Mouse (Mus musculus) stomach, embryonic 14.5 days (tissue): ENCODE results near the gene Izumo1. TPM values are rescaled to one million over a fixed set of nuclear protein-coding genes. Genes with fewer than 3 reads are reported as not detected.
"Not testable (repeated sequence)": the region's sequence is repeated elsewhere in the genome, so short reads cannot be mapped to it uniquely, and the experiment has no call there.

Experiments used
- ATAC-seq: fragments of 200-750 bp; cut with Nextera tagmentation; 2 replicates; pipeline ENCODE4 v1.8.0; 2017; ENCODE audit warnings: low read depth, moderate TSS enrichment; ENCODE audit not compliant: insufficient number of reproducible peaks, insufficient read depth, low FRiP score
- H3K27ac ChIP-seq: fragments of 300-500 bp; sonication (generic); 2 replicates; pipeline ENCODE4 v1.5.1; 2014; ENCODE audit warnings: mild to moderate bottlenecking, low read length, moderate library complexity, mixed read lengths
- H3K27me3 ChIP-seq: fragments of 300-500 bp; sonication (generic); 2 replicates; pipeline ENCODE4 v1.6.1; 2014; ENCODE audit warnings: low read length, control low read depth, mixed read lengths; ENCODE audit not compliant: control insufficient read depth, insufficient read depth
- H3K36me3 ChIP-seq: fragments of 300-500 bp; sonication (generic); 2 replicates; pipeline ENCODE4 v1.6.1; 2014; ENCODE audit warnings: mild to moderate bottlenecking, control low read depth, low read length, moderate library complexity, mixed read lengths; ENCODE audit not compliant: control insufficient read depth, insufficient read depth
- H3K4me1 ChIP-seq: fragments of 300-500 bp; sonication (generic); 2 replicates; pipeline ENCODE4 v1.6.1; 2014; ENCODE audit warnings: low read length, control low read depth, mixed read lengths; ENCODE audit not compliant: control insufficient read depth, insufficient read depth
- H3K4me2 ChIP-seq: fragments of 300-500 bp; sonication (generic); replicated peaks from 2 replicates; pipeline ENCODE4 v1.6.1; 2014; ENCODE audit warnings: low read depth, low read length, control low read depth
- H3K4me3 ChIP-seq: fragments of 300-500 bp; sonication (generic); 2 replicates; pipeline ENCODE4 v1.5.1; 2014; ENCODE audit warnings: low read depth, low read length, control low read depth
- H3K9ac ChIP-seq: fragments of 300-500 bp; sonication (generic); replicated peaks from 2 replicates; pipeline ENCODE4 v1.6.1; 2014; ENCODE audit warnings: low read depth, mild to moderate bottlenecking, control low read depth, low read length, moderate library complexity, mixed read lengths
- H3K9me3 ChIP-seq: fragments of 300-500 bp; sonication (generic); 2 replicates; pipeline ENCODE4 v1.6.1; 2016; ENCODE audit warnings: low read depth, low read length, control low read depth; ENCODE audit not compliant: control insufficient read depth
- WGBS: fragments of 180-500 bp; shearing (Covaris S2); extraction: QIAGEN DNeasy Blood & Tissue Kit; methylation state at CpG from one replicate; pipeline ENCODE4 v1.1.7; 2014; 5-methylcytosine and 5-hydroxymethylcytosine counted together
- polyA plus RNA-seq: library from polyadenylated mRNA; unstranded; fragments of >200 nt; fragmentation: Nextera tagmentation; extraction: Ambion mirVana; gene quantifications from 2 replicates; pipeline ENCODE4 v1.2.1, GENCODE M21; 2014

Gene Izumo1
- polyA plus RNA-seq, 1 experiment from 2014 or later: 0.23 TPM

GRCm38 (mm10) chr7:45642503-45643255, 21.1 kb downstream of the Izumo1 start:
- no peaks in the 10 kb centered on the region for H3K36me3 ChIP-seq
- ATAC-seq: no peak
- peak overlapping the region; percentile 43 for H3K4me3 ChIP-seq
- no peaks in the 10 kb centered on the region for H3K27me3 ChIP-seq
- H3K4me1 ChIP-seq: peaks cover 46% of the 10 kb centered on the region
- H3K27ac ChIP-seq: peak overlapping the region; percentile 92
- 31% methylated on average over 16 of the region's 16 CpGs for WGBS
- no peaks in the 10 kb centered on the region for H3K9me3 ChIP-seq
- H3K9ac ChIP-seq: peak overlapping the region; percentile 63
- H3K4me2 ChIP-seq: peak overlapping the region; percentile 84

GRCm38 (mm10) chr7:45643441-45644178, 22.0 kb downstream of the Izumo1 start:
- Histone ChIP-seq H3K4me1 (peaks cover 39% of the 10 kb centered on the region), H3K4me3 (peak overlapping the region; percentile 43), H3K27ac (peak overlapping the region; percentile 92), H3K9me3 (no peaks in the 10 kb centered on the region), H3K27me3 (no peaks in the 10 kb centered on the region), H3K4me2 (peak overlapping the region; percentile 84), H3K36me3 (no peaks in the 10 kb centered on the region), H3K9ac (peak overlapping the region; percentile 63)
- ATAC-seq: peak; percentile 91
- WGBS: 4% methylated on average over 28 of the region's 28 CpGs

- ATAC-seq: 0 out of 2 replicates have a peak, but pooled peaks have one; percentile 5
- 6% methylated on average over 18 of the region's 18 CpGs for WGBS
- no peak overlapping the region for H3K9ac ChIP-seq
- H3K9me3 ChIP-seq: no peaks in the 10 kb centered on the region
- no peaks in the 10 kb centered on the region for H3K36me3 ChIP-seq
- H3K27ac ChIP-seq: peak overlapping the region; percentile 66; the same call in 1 of the 2 replicates
- no peaks in the 10 kb centered on the region for H3K27me3 ChIP-seq
- peak overlapping the region; percentile 84 for H3K4me2 ChIP-seq
- H3K4me3 ChIP-seq: peak overlapping the region; percentile 28
- H3K4me1 ChIP-seq: peaks cover 39% of the 10 kb centered on the region
Observed at GRCm38 (mm10) chr7:45644183-45644582, 22.6 kb downstream of the Izumo1 start.

GRCm38 (mm10) chr7:45644872-45645590, 23.4 kb downstream of the Izumo1 start:
- Histone ChIP-seq H3K4me1 (peaks cover 37% of the 10 kb centered on the region), H3K9me3 (no peaks in the 10 kb centered on the region), H3K4me3 (peak overlapping the region; percentile 28; the same call in 1 of the 2 replicates), H3K9ac (no peak overlapping the region), H3K4me2 (peak overlapping the region; percentile 84), H3K27ac (peak overlapping the region; percentile 66; the same call in 1 of the 2 replicates), H3K27me3 (no peaks in the 10 kb centered on the region), H3K36me3 (no peaks in the 10 kb centered on the region)
- 66% methylated on average over 6 of the region's 6 CpGs for WGBS
- no peak for ATAC-seq

GRCm38 (mm10) chr7:45645591-45645971, 24.0 kb downstream of the Izumo1 start:
- H3K9ac ChIP-seq: no peak overlapping the region
- no peaks in the 10 kb centered on the region for H3K9me3 ChIP-seq
- H3K27me3 ChIP-seq: no peaks in the 10 kb centered on the region
- no peak for ATAC-seq
- H3K36me3 ChIP-seq: no peaks in the 10 kb centered on the region
- H3K4me2 ChIP-seq: no peak overlapping the region
- H3K4me1 ChIP-seq: peaks cover 32% of the 10 kb centered on the region
- 84% methylated on average over 7 of the region's 7 CpGs for WGBS
- no peak overlapping the region for H3K27ac ChIP-seq
- H3K4me3 ChIP-seq: no peak overlapping the region

GRCm38 (mm10) chr7:45646671-45647070, 25.1 kb downstream of the Izumo1 start:
- ATAC-seq: no peak
- Histone ChIP-seq H3K4me3 (no peak overlapping the region), H3K27ac (no peak overlapping the region), H3K9me3 (no peaks in the 10 kb centered on the region), H3K36me3 (no peaks in the 10 kb centered on the region), H3K27me3 (no peaks in the 10 kb centered on the region), H3K4me2 (no peak overlapping the region), H3K9ac (no peak overlapping the region), H3K4me1 (peaks cover 24% of the 10 kb centered on the region)
- WGBS: 71% methylated on average over 4 of the region's 4 CpGs

GRCm38 (mm10) chr7:45649351-45649750, 27.7 kb downstream of the Izumo1 start:
- no peak overlapping the region for H3K4me3 ChIP-seq
- 80% methylated on average over 8 of the region's 8 CpGs for WGBS
- 0 out of 2 replicates have a peak, but pooled peaks cover 4% of the 10 kb centered on the region for H3K4me1 ChIP-seq
- ATAC-seq: no peak
- H3K9ac ChIP-seq: no peak overlapping the region
- H3K27ac ChIP-seq: no peak overlapping the region
- no peak overlapping the region for H3K4me2 ChIP-seq
- no peaks in the 10 kb centered on the region for H3K27me3 ChIP-seq
- no peaks in the 10 kb centered on the region for H3K9me3 ChIP-seq
- no peaks in the 10 kb centered on the region for H3K36me3 ChIP-seq

- not testable (repeated sequence) for H3K9me3 ChIP-seq, H3K4me2 ChIP-seq, ATAC-seq, H3K36me3 ChIP-seq, H3K4me3 ChIP-seq, H3K27me3 ChIP-seq, H3K27ac ChIP-seq, H3K4me1 ChIP-seq, H3K9ac ChIP-seq
- 94% methylated on average over 19 of the region's 20 CpGs for WGBS
Observed at GRCm38 (mm10) chr7:45650484-45650883, 28.9 kb downstream of the Izumo1 start.
